Mouse (Mus musculus) urinary bladder, adult 2 months (tissue): ENCODE results near the gene Ift80. TPM values are rescaled to one million over a fixed set of nuclear protein-coding genes. Genes with fewer than 3 reads are reported as not detected.
"Not testable (repeated sequence)": the region's sequence is repeated elsewhere in the genome, so short reads cannot be mapped to it uniquely, and the experiment has no call there.

ENCODE experiments used
- DNase-seq: peaks from one replicate; pipeline ENCODE4 v3.0.0; 2022; ENCODE audit warnings: low spot score
- polyA plus RNA-seq: library from polyadenylated mRNA; depleted of rRNA; stranded (reverse); fragments of >200 nt; gene quantifications from 2 replicates; pipeline ENCODE4 v1.2.3, GENCODE M21; 2012; rRNA removed

Gene Ift80
- polyA plus RNA-seq, 1 experiment, result 9.5 TPM

GRCm38 (mm10) chr3:68935498-68935897, 68.9 kb downstream of the Ift80 start:
- no peak for DNase-seq

- no peak for DNase-seq
Observed at GRCm38 (mm10) chr3:68934259-68934658, 70.1 kb downstream of the Ift80 start.

GRCm38 (mm10) chr3:68928619-68929018, 75.8 kb downstream of the Ift80 start:
- DNase-seq, result no peak

DNA sequence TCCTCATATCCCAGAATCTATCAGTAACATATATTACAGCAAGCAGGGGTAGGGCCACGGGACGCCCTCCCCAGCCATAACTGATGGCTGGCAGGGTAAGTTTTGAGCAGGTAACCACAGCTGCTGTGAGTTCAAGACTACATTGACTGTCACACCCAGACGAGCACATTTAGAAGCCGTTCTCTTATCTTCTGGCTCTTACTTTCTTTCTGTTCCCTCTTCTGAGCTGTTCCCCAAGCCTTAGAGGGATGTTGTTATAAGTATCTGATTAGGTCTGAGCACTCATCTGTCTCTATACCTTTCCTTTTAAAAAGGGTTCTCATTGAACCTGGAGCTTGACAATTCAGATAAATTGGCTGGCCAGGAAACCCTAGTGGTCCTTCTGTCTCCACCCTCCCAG, 96.9 kb downstream of the Ift80 start:
- no peak for DNase-seq

- DNase-seq, result no peak
Observed at GRCm38 (mm10) chr3:68904902-68905778, 99.2 kb downstream of the Ift80 start.

DNA sequence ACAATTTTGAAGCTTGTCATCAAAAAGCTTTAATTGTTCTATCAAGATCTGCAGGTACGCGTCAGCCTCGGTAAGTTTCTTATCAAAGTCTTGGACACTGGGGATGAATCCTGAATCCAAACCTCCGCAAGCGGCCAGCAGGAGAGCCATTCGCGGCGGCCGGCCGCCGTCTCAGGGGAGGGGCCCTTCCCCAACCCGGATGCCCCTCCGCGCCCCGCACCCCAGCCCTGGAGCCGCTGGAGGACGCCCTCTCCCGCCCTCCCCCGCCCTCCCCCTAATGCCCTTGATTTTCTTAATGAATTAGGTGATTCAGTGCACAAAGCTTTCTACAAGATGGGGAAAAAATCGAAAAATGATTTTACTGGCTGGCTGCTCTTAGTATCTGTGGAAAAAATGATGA, 101.7 kb downstream of the Ift80 start:
- DNase-seq, result not testable (repeated sequence)

DNA sequence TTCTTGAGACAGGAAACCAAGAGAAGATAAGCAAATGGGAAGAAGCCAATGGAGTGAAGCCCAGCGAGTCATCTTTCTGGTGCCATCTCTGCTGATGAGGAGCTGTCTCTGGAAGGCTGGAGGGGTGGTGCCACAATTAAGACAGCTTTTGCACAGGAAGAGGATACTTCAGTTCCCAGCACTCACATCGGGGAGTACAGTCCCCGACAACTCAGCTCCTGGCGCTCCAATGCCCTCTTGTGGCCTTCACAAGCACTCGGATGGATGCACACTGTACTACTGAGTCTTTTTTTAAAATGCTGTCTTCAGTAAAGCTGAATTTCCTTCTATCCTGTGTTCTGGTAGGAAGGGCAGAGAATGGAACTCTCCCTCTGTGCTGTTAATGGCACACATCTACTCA, 107.2 kb downstream of the Ift80 start:
- no peak for DNase-seq

GRCm38 (mm10) chr3:68895426-68895825, 108.9 kb downstream of the Ift80 start:
- DNase-seq, result no peak

- no peak for DNase-seq
Observed at GRCm38 (mm10) chr3:68886845-68887244, 117.5 kb downstream of the Ift80 start.

DNA sequence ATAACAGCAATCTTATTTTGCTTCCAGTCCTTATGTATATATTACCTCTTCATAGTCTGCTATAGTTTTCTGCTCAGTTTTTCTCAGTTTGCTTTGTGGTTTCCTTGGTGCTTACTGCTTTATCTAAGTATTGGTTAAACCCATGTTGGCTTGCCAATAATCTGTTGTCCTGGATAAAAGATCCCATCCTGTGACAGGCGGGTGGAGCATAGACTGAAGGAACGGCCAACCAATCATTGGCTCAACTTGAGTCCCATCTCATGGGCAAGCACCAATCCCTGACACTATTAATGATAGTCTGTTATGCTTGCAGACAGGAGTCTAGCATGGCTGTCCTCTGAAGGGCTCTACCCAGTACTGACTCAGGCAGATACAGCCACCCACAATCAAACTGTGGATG, 130.3 kb downstream of the Ift80 start:
- DNase-seq, result no peak

- DNase-seq, result no peak
Observed at GRCm38 (mm10) chr3:68870568-68870950, 133.8 kb downstream of the Ift80 start.

DNA sequence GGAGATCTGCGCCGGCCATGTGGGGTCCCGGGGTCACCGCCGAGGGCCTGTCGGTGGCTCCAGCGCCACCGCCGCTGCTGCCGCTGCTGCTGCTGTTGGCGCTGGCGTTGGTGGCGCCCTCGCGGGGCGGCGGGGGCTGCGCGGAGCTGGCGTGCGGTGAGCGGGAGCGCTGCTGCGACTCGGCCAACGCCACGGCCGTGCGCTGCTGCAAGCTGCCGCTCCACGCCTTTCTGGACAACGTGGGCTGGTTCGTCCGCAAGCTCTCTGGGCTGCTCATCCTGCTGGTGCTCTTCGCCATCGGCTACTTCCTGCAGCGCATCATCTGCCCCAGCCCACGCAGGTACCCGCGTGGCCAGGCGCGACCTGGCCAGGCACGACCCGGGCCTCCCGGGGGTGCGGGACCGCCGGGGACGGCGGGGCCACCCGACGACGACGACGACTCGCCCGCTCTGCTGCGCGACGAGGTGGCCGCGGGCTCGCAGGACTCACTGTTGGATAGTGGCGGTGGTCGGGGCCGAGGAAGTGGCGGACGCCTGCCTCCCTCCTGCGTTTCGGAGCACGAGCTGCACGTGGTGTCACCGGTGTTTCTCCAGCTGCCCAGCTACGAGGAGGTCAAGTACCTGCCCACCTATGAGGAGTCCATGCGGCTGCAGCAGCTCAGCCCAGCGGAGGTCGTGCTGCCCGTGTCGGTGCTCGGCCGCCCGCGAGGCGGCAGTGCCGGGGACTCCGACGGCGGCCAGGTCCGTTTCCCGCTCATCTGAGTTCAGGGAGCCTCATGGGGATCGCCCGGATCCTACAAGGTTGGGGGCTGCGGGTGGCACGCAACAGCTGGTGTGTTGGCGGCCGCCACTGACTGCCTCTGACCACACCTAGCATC, 134.4 kb downstream of the Ift80 start:
- DNase-seq, result peak; percentile 21

GRCm38 (mm10) chr3:68869211-68869690, 135.1 kb downstream of the Ift80 start, which contains the start of gene 1110032F04Rik:
Gene 1110032F04Rik, plus strand, starts transcription at chr3:68869586.
- DNase-seq, result peak; percentile 21

GRCm38 (mm10) chr3:68852414-68852813, 152.0 kb downstream of the Ift80 start:
- DNase-seq, result no peak

GRCm38 (mm10) chr3:68848323-68848722, 156.0 kb downstream of the Ift80 start:
- no peak for DNase-seq

DNA sequence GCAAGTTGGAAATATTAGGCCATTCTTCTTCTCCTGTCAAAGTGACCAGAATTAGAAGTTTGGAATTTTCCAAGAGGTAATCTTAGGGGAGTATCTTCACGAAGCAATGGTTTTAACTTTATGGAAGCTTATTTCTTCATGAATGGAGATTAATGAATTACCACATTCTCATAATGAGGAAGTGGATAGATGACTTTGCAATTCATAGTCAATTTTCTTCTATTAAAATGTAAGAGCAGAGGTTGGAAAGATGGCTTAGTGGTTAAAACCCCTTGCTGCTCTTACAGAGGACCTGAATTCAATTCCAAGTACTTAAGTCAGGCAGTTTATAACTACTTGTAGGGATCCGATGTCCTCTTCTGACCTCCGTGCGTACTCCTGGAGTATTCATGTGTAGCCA, 160.3 kb downstream of the Ift80 start:
- no peak for DNase-seq

Other genes with a start within 250 kb of the Ift80 start
- 0.19 and 0.28 TPM in 2 replicates for gene 1110032F04Rik, start 135.0 kb downstream of the Ift80 start, polyA plus RNA-seq
- 11.8 and 15.6 TPM in 2 replicates for gene Smc4, start 168 bp upstream of the Ift80 start, polyA plus RNA-seq
- gene Trim59, start 40.2 kb upstream of the Ift80 start, polyA plus RNA-seq, result 2.8 TPM in 2 replicates
- gene Kpna4, start 122.5 kb upstream of the Ift80 start, polyA plus RNA-seq, result 33.9 and 35.7 TPM in 2 replicates
- 1.7 and 3.0 TPM in 2 replicates for gene Arl14, start 217.8 kb upstream of the Ift80 start, polyA plus RNA-seq